Mouse (Mus musculus) lung, adult 2 months (tissue): ENCODE measurements around the gene Dpf3. TPM values are rescaled to one million over a fixed set of nuclear protein-coding genes. Genes with fewer than 3 reads are reported as not detected.

Experiments used
- DNase-seq: peaks from one replicate; pipeline ENCODE4 v3.0.0; 2022
- H3K4me1 ChIP-seq: fragments of 200-500 bp; 2 replicates; pipeline ENCODE4 v1.6.1; 2011; ENCODE audit warnings: low read length; ENCODE audit not compliant: control insufficient read depth, insufficient read depth
- H3K4me3 ChIP-seq: fragments of 200-500 bp; replicated peaks from 2 replicates; pipeline ENCODE3; 2011; ENCODE audit warnings: low read depth, mild to moderate bottlenecking, control low read depth, low read length; ENCODE audit errors: extremely low read depth
- CTCF ChIP-seq: fragments of 200-500 bp; IDR thresholded peaks from 2 replicates; pipeline ENCODE4 v1.5.1; 2011; ENCODE audit warnings: mild to moderate bottlenecking, low read length, control low read depth; ENCODE audit not compliant: insufficient read depth
- POLR2A ChIP-seq: fragments of 200-500 bp; IDR thresholded peaks from 2 replicates; pipeline ENCODE4 v1.6.1; 2011; ENCODE audit warnings: low read depth, mild to moderate bottlenecking, control low read depth, low read length, borderline replicate concordance; ENCODE audit errors: extremely low read depth
- WGBS: fragments of 180-500 bp; shearing (Covaris S2); methylation state at CpG from one replicate; pipeline ENCODE4 v1.1.7; 2018; 5-methylcytosine and 5-hydroxymethylcytosine counted together
- polyA plus RNA-seq: library from polyadenylated mRNA; depleted of rRNA; stranded (reverse); fragments of >200 nt; gene quantifications from 2 replicates; pipeline ENCODE4 v1.2.3, GENCODE M21; 2012

Gene Dpf3
- polyA plus RNA-seq, 1 experiment = 1.2 TPM

GRCm38 (mm10) chr12:83381072-83381471, 106.4 kb downstream of the Dpf3 start:
- no peak for TF ChIP-seq CTCF
- no peak for TF ChIP-seq POLR2A
- H3K4me1 ChIP-seq = no peaks in the 10 kb centered on the region
- H3K4me3 ChIP-seq = no peak overlapping the region
- DNase-seq = no peak
- 77% methylated on average over 7 of the region's 7 CpGs for WGBS

- DNase-seq = no peak
- Histone ChIP-seq H3K4me3 (no peak overlapping the region), H3K4me1 (no peaks in the 10 kb centered on the region)
- no peak for TF ChIP-seq CTCF
- no peak for TF ChIP-seq POLR2A
- WGBS = 54% methylated on average over 3 of the region's 3 CpGs
These were observed 107.5 kb downstream of the Dpf3 start for GRCm38 (mm10) chr12:83380016-83380415.

- DNase-seq = no peak
- TF ChIP-seq POLR2A (no peak), CTCF (no peak)
These were observed 112.3 kb downstream of the Dpf3 start for GRCm38 (mm10) chr12:83375015-83375831.

GRCm38 (mm10) chr12:83373081-83373480, 114.4 kb downstream of the Dpf3 start:
- no peak for TF ChIP-seq CTCF
- no peak for TF ChIP-seq POLR2A
- no peak for DNase-seq
- 74% methylated on average over 7 of the region's 7 CpGs for WGBS
- H3K4me3 ChIP-seq = no peak overlapping the region
- H3K4me1 ChIP-seq = no peaks in the 10 kb centered on the region

More at GRCm38 (mm10) chr12:83375015-83375831, 112.3 kb downstream of the Dpf3 start:
- 71% methylated on average over 12 of the region's 12 CpGs for WGBS
- H3K4me1 ChIP-seq = no peaks in the 10 kb centered on the region
- no peak overlapping the region for H3K4me3 ChIP-seq

- Histone ChIP-seq H3K4me3 (no peak overlapping the region), H3K4me1 (no peaks in the 10 kb centered on the region)
- no peak for TF ChIP-seq CTCF
- no peak for TF ChIP-seq POLR2A
- 90% methylated on average over 7 of the region's 7 CpGs for WGBS
- DNase-seq = no peak
These were observed 115.2 kb downstream of the Dpf3 start for GRCm38 (mm10) chr12:83372290-83372689.

GRCm38 (mm10) chr12:83370221-83370620, 117.3 kb downstream of the Dpf3 start:
- no peak overlapping the region for H3K4me3 ChIP-seq
- TF ChIP-seq CTCF (no peak), POLR2A (no peak)
- no peak for DNase-seq
- no peaks in the 10 kb centered on the region for H3K4me1 ChIP-seq
- WGBS = 86% methylated on average over 11 of the region's 11 CpGs

GRCm38 (mm10) chr12:83369416-83369815, 118.1 kb downstream of the Dpf3 start:
- Histone ChIP-seq H3K4me3 (no peak overlapping the region), H3K4me1 (no peaks in the 10 kb centered on the region)
- no peak for DNase-seq
- no peak for TF ChIP-seq CTCF
- no peak for TF ChIP-seq POLR2A
- 91% methylated on average over 5 of the region's 5 CpGs for WGBS

GRCm38 (mm10) chr12:83367486-83367885, 120.0 kb downstream of the Dpf3 start:
- Histone ChIP-seq H3K4me3 (no peak overlapping the region), H3K4me1 (no peaks in the 10 kb centered on the region)
- TF ChIP-seq POLR2A (no peak), CTCF (no peak)
- WGBS = 80% methylated on average over 1 of the region's 1 CpGs
- DNase-seq = no peak

- H3K4me3 ChIP-seq = no peak overlapping the region
- whole genome bisulfite sequencing = 62% methylated on average over 3 of the region's 3 CpGs
- TF ChIP-seq CTCF (no peak), POLR2A (no peak)
- no peaks in the 10 kb centered on the region for H3K4me1 ChIP-seq
- DNase-seq = no peak
These were observed 122.7 kb downstream of the Dpf3 start for GRCm38 (mm10) chr12:83364771-83365170.

GRCm38 (mm10) chr12:83361801-83362200, 125.7 kb downstream of the Dpf3 start:
- DNase-seq = no peak
- 91% methylated on average over 3 of the region's 3 CpGs for WGBS
- Histone ChIP-seq H3K4me1 (no peaks in the 10 kb centered on the region), H3K4me3 (no peak overlapping the region)
- TF ChIP-seq POLR2A (no peak), CTCF (no peak)
